Mouse (Mus musculus): ENCODE measurements around the gene Kctd21. TPM values are rescaled to one million over a fixed set of nuclear protein-coding genes. Genes with fewer than 3 reads are reported as not detected.

Gene Kctd21
- polyA plus RNA-seq, 1 experiment from 2014 or later: 4.1 TPM

DNA sequence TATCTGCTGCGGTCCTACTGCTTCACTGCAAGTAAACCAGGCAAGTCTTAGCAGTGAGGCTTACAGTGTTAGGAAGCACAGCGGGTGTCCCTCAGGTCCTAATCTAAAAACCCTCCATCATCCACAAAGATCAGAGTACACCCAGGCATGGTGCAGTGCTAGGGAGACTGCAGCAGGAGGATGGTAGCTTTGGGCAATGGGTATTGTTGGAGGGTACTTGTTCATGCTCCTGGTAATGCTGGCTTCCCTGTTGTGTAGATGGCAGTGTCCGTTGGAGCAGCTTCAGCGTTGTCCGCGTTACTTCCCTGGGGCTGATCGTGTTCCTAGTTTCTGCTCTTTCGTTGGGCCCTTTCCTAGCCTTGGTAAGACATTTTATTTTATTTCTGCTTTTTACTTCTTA, 50.5 kb downstream of the Kctd21 start:
- Histone ChIP-seq H3K36me3 (ENCODE audit: control insufficient read depth, insufficient read depth) (peaks cover 62% of the 10 kb centered on the region), H3K4me1 (ENCODE audit: control insufficient read depth, insufficient read depth, low read length) (no peaks in the 10 kb centered on the region), H3K27ac (ENCODE audit: low read length) (no peak overlapping the region), H3K9me3 (replicated peaks; ENCODE audit: control insufficient read depth, low read length) (no peaks in the 10 kb centered on the region), H3K4me3 (ENCODE audit: low read length) (no peak overlapping the region), H3K27me3 (ENCODE audit: control insufficient read depth, insufficient read depth, low read length) (no peaks in the 10 kb centered on the region), H3K9ac (ENCODE audit: low read length) (no peak overlapping the region), H3K4me2 (ENCODE audit: low read depth, low read length) (no peak overlapping the region)
- no peak for ATAC-seq (replicated peaks; ENCODE audit: extremely low read depth, insufficient read depth, low FRiP score)
- 97% methylated on average over 8 of the region's 8 CpGs for WGBS

DNA sequence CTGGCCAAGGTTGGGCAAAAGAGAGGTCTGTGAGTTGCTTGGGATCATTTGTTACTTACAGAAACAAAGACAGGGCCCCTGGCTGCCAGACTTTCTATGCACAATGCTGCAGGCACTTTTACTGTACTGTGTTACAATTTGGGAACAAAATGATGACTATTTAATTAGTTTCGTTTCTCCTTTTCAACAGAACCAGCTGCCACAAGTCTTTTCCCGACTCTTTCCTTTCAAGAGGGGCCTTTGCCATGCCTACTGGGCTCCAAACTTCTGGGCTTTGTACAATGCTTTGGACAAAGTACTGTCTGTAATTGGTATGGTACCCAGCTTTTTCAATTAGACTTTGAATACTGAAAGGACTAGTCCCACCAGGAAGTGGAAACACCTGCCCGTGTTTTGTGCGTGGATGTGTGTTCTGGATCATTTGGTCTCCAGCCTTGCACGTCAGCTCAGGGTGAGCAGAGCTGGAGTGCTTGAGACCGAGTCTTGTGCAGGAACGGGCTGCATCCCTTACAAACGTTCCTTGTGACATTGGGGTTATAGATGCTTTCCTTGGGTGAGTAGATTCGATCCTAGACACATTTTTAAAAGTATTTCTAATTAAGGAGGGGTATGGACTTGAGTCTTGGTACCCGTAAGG, 51.5 kb downstream of the Kctd21 start:
- Histone ChIP-seq H3K4me2 (ENCODE audit: low read depth, low read length) (no peak overlapping the region), H3K9me3 (replicated peaks; ENCODE audit: control insufficient read depth, low read length) (no peaks in the 10 kb centered on the region), H3K4me3 (ENCODE audit: low read length) (no peak overlapping the region), H3K36me3 (ENCODE audit: control insufficient read depth, insufficient read depth) (peaks cover 57% of the 10 kb centered on the region), H3K27ac (ENCODE audit: low read length) (no peak overlapping the region), H3K27me3 (ENCODE audit: control insufficient read depth, insufficient read depth, low read length) (no peaks in the 10 kb centered on the region), H3K4me1 (ENCODE audit: control insufficient read depth, insufficient read depth, low read length) (no peaks in the 10 kb centered on the region), H3K9ac (ENCODE audit: low read length) (no peak overlapping the region)
- 87% methylated on average over 10 of the region's 10 CpGs for WGBS
- ATAC-seq (replicated peaks; ENCODE audit: extremely low read depth, insufficient read depth, low FRiP score): no peak

DNA sequence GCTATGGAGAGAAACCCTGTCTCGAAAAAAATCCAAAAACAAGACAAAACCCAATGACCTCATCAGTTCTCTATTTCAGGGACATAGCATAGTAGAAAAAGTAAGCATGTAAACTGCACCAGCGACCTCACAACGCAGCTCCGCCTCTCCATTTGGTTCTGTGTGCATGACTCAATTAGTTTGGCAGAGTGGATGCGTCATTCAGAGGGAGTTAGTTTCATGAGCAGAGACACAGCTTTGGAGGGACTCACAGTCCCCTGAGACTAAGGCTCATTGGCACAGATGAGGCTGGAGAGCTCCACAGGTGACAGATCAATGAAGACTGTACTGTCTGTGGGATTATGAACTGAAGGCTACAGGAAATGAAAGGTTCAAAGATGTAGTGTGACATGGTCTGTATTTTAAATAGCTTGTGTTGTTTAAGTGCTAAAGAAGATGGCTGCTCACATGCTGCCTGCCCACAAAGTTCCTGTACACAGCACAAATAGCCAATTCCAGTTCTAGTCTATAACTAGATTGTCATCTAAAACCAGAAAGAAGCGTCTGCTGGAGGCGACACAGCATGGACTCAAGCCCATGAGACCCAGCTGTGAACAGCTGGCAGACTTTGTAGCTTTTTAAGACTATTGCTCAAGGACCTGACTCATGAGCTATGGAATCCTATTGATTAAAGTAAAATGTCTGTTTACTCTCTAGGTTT, 54.1 kb downstream of the Kctd21 start:
- H3K4me3 ChIP-seq (ENCODE audit: low read length): no peak overlapping the region
- WGBS: 85% methylated on average over 7 of the region's 7 CpGs
- H3K27ac ChIP-seq (ENCODE audit: low read length): no peak overlapping the region
- ATAC-seq (replicated peaks; ENCODE audit: extremely low read depth, insufficient read depth, low FRiP score): no peak
- no peak overlapping the region for H3K9ac ChIP-seq (ENCODE audit: low read length)
- H3K4me1 ChIP-seq (ENCODE audit: control insufficient read depth, insufficient read depth, low read length): no peaks in the 10 kb centered on the region
- H3K9me3 ChIP-seq (replicated peaks; ENCODE audit: control insufficient read depth, low read length): no peaks in the 10 kb centered on the region
- H3K27me3 ChIP-seq (ENCODE audit: control insufficient read depth, insufficient read depth, low read length): no peaks in the 10 kb centered on the region
- H3K36me3 ChIP-seq (ENCODE audit: control insufficient read depth, insufficient read depth): peaks cover 42% of the 10 kb centered on the region
- no peak overlapping the region for H3K4me2 ChIP-seq (ENCODE audit: low read depth, low read length)

DNA sequence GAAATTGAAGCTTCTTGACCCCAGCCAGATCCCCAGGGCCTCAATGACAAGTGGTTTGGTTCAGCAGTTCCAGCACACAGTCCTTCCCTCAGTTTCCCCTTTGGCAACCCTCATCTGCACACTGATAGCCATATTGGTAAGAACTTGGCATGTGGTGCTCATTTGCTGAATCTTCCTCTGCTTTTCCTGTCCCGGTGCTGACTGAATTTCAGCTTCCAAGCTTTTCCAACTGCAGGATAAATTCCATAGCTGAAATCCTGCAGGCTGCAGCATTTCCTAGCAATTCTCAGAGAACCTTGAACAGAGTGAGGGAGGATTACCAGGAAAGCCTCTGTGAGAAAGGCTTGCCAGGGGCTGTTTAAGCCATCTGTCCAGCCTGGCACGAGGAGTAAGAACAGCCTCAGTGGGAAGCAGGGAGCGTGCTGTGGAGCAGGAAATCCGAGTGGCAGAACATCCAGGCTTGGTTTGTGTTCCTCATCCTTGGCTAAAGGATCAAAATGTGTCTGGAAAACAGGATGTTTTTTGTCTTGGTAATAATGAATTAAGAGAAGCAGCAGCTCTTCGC, 54.8 kb downstream of the Kctd21 start:
- no peaks in the 10 kb centered on the region for H3K9me3 ChIP-seq (replicated peaks; ENCODE audit: control insufficient read depth, low read length)
- ATAC-seq (replicated peaks; ENCODE audit: extremely low read depth, insufficient read depth, low FRiP score): no peak
- H3K36me3 ChIP-seq (ENCODE audit: control insufficient read depth, insufficient read depth): peaks cover 42% of the 10 kb centered on the region
- H3K9ac ChIP-seq (ENCODE audit: low read length): no peak overlapping the region
- no peak overlapping the region for H3K4me2 ChIP-seq (ENCODE audit: low read depth, low read length)
- H3K4me3 ChIP-seq (ENCODE audit: low read length): no peak overlapping the region
- WGBS: 91% methylated on average over 5 of the region's 5 CpGs
- no peak overlapping the region for H3K27ac ChIP-seq (ENCODE audit: low read length)
- no peaks in the 10 kb centered on the region for H3K27me3 ChIP-seq (ENCODE audit: control insufficient read depth, insufficient read depth, low read length)
- H3K4me1 ChIP-seq (ENCODE audit: control insufficient read depth, insufficient read depth, low read length): no peaks in the 10 kb centered on the region

DNA sequence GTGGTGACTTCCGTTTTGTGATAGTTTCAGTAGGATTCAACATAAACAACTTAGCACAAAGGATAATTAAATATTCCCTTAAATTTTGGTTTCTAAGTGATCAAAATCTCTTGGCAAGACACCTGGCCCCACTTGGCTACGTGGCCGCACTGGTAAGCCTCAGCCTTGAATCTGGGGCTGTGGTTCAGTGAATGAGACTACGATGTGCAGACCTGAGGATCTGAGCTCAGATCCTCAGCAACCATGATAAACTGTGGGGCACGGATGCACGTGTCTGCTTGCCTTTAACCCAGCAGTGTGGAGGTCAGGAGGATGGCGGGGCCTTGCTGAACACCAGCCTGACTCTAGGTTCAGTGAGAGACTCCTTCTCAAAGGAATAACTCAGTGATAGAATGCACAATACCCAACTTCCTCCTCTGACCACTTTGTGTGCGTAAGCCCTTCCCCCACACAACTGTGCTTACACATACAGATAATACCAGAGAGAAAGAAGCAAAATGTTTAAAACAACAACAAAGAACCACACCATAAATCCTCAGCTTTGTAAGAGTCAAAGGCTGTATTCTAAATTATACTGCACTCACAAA, 55.5 kb downstream of the Kctd21 start:
- no peaks in the 10 kb centered on the region for H3K9me3 ChIP-seq (replicated peaks; ENCODE audit: control insufficient read depth, low read length)
- no peak for ATAC-seq (replicated peaks; ENCODE audit: extremely low read depth, insufficient read depth, low FRiP score)

DNA sequence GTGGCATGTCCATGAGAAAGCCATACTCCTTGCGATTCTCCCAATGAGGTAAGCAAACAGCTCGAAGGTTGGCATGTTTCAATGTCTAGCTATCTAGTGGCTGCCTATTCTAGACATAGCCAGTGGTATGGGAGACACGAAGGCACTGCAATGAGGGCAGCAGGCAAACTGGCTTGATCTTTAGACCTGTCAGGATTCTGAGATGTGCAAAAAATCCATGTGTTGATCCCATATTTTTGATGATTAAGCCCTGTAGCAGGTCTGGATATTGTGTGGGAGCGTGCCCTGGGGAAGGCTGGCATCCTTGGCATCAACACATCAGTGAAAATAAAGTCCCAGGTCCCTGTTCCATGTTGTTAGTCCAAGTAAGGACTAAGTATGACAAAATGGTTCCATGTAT, 56.4 kb downstream of the Kctd21 start:
- Histone ChIP-seq H3K27ac (ENCODE audit: low read length) (no peak overlapping the region), H3K36me3 (ENCODE audit: control insufficient read depth, insufficient read depth) (peaks cover 43% of the 10 kb centered on the region), H3K9me3 (replicated peaks; ENCODE audit: control insufficient read depth, low read length) (no peaks in the 10 kb centered on the region), H3K4me3 (ENCODE audit: low read length) (no peak overlapping the region), H3K27me3 (ENCODE audit: control insufficient read depth, insufficient read depth, low read length) (no peaks in the 10 kb centered on the region), H3K9ac (ENCODE audit: low read length) (no peak overlapping the region), H3K4me1 (ENCODE audit: control insufficient read depth, insufficient read depth, low read length) (no peaks in the 10 kb centered on the region), H3K4me2 (ENCODE audit: low read depth, low read length) (no peak overlapping the region)
- 96% methylated on average over 4 of the region's 4 CpGs for WGBS
- ATAC-seq (replicated peaks; ENCODE audit: extremely low read depth, insufficient read depth, low FRiP score): no peak

More for the DNA sequence above, 55.5 kb downstream of the Kctd21 start:
- WGBS: 86% methylated on average over 8 of the region's 8 CpGs
- no peaks in the 10 kb centered on the region for H3K4me1 ChIP-seq (ENCODE audit: control insufficient read depth, insufficient read depth, low read length)
- H3K4me2 ChIP-seq (ENCODE audit: low read depth, low read length): no peak overlapping the region
- peaks cover 42% of the 10 kb centered on the region for H3K36me3 ChIP-seq (ENCODE audit: control insufficient read depth, insufficient read depth)
- H3K4me3 ChIP-seq (ENCODE audit: low read length): no peak overlapping the region
- no peak overlapping the region for H3K9ac ChIP-seq (ENCODE audit: low read length)
- no peaks in the 10 kb centered on the region for H3K27me3 ChIP-seq (ENCODE audit: control insufficient read depth, insufficient read depth, low read length)
- H3K27ac ChIP-seq (ENCODE audit: low read length): no peak overlapping the region

DNA sequence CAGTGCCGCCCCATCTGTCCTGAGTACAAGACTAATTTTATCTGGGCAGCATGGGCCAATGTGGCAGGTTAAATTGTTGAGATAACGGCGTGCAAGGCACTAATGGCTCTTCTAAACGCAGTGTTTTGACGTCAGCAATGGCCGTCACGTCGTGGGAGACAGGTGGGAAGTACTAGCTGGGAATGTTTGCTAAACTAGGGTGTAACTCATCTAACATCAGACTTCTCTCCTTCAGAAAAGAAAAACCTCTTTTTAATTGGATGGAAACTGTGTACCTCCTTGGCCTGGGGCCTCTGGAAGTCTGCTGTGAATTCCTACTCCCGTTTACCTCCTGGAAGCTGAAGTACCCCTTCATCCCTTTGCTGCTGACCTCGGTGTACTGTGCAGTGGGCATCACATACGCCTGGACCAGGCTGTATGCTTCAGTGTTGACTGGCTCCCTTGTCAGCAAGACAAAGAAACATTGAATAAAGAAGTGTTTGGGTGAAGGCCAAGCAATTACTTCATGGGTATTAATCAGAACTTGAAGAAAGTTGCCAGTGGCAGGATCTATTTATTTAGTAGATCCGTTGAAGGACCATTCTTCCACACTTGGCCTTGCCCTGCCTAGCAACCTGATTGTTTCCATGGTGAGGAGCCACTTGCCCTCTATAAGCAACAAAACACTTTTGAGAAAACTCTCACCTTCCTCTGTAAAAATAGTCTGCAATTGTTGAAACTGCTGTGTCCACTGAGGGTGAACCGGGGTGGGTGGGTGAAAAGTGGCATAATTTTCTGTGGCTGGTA, 59.4 kb downstream of the Kctd21 start:
- Histone ChIP-seq H3K27ac (ENCODE audit: low read length) (no peak overlapping the region), H3K27me3 (ENCODE audit: control insufficient read depth, insufficient read depth, low read length) (no peaks in the 10 kb centered on the region), H3K9ac (ENCODE audit: low read length) (no peak overlapping the region), H3K9me3 (replicated peaks; ENCODE audit: control insufficient read depth, low read length) (no peaks in the 10 kb centered on the region), H3K36me3 (ENCODE audit: control insufficient read depth, insufficient read depth) (peaks cover 29% of the 10 kb centered on the region), H3K4me3 (ENCODE audit: low read length) (no peak overlapping the region), H3K4me1 (ENCODE audit: control insufficient read depth, insufficient read depth, low read length) (no peaks in the 10 kb centered on the region), H3K4me2 (ENCODE audit: low read depth, low read length) (no peak overlapping the region)
- 0 out of 2 replicates have a peak, but pooled peaks have one; percentile 18 for ATAC-seq (replicated peaks; ENCODE audit: extremely low read depth, insufficient read depth, low FRiP score)
- 73% methylated on average over 13 of the region's 13 CpGs for WGBS

DNA sequence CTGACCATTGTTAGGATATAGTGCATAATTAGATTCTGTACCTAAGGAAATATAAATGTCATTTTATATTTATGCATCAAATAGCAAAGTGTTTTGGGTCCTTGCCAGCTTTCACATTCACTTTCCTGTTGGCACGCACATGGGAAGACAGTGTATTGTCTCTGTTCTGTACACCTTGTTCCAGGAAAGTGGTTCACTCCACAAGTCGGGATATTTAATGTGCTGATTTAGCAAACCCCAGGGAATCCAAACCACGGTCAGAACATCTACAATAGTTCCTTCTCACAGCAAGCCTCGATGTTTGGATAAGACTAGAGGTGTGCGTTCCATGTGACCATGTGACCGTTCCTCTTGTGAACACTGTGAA, 59.9 kb downstream of the Kctd21 start:
- H3K4me1 ChIP-seq (ENCODE audit: control insufficient read depth, insufficient read depth, low read length): no peaks in the 10 kb centered on the region
- 78% methylated on average over 6 of the region's 6 CpGs for WGBS
- no peaks in the 10 kb centered on the region for H3K27me3 ChIP-seq (ENCODE audit: control insufficient read depth, insufficient read depth, low read length)
- peaks cover 24% of the 10 kb centered on the region for H3K36me3 ChIP-seq (ENCODE audit: control insufficient read depth, insufficient read depth)
- ATAC-seq (replicated peaks; ENCODE audit: extremely low read depth, insufficient read depth, low FRiP score): no peak
- no peak overlapping the region for H3K9ac ChIP-seq (ENCODE audit: low read length)
- no peaks in the 10 kb centered on the region for H3K9me3 ChIP-seq (replicated peaks; ENCODE audit: control insufficient read depth, low read length)
- no peak overlapping the region for H3K4me3 ChIP-seq (ENCODE audit: low read length)
- H3K27ac ChIP-seq (ENCODE audit: low read length): peak overlapping the region; percentile 16; the same call in 1 of the 2 replicates
- H3K4me2 ChIP-seq (ENCODE audit: low read depth, low read length): no peak overlapping the region
